Mouse (Mus musculus) spleen, postnatal 10 days (tissue): ENCODE measurements around the gene Cct4.

ENCODE experiments used
- DNase-seq, 2 experiments: peaks; one replicate each; pipeline ENCODE4 v3.0.0; 2021 to 2022; ENCODE audit warnings: low spot score in 2 of 2

The Cct4 gene

DNA sequence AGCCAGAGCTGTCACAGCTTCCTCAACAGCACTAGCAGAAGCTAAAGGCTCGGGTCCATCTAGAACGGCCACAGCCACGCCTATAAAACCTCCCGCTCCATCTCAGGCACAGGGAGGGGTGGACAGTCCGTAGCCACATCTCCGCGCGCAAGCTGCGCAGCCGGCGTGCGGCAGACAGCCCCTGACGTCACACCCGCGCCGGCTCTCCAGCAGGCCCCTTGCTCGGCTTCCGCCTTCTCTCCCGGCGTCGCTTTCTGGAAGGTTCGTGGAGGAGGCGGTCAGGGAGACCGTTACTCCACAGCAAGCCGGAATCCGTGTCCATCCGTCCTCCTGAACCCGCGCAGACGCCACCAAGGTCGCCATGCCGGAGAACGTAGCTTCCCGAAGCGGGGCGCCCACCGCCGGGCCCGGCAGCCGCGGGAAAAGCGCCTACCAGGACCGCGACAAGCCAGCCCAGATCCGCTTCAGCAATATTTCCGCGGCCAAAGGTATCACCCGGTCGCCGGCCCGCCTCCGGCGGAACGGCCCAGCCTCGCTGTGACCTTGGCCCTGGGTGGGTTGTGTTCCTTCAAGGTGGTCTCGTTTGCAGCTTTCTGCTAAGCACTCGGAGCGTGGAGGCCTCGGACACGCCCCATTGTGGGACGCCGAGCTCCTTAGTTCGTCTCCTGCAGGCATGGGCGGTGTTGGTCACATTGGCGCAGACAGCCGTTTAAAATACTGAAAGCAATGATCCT lies at the start of gene Cct4:
Cct4 (plus strand) TSS at position 127 of the 734 bp plus-strand sequence.
- DNase-seq, result peak; percentile 91 to 94

DNA sequence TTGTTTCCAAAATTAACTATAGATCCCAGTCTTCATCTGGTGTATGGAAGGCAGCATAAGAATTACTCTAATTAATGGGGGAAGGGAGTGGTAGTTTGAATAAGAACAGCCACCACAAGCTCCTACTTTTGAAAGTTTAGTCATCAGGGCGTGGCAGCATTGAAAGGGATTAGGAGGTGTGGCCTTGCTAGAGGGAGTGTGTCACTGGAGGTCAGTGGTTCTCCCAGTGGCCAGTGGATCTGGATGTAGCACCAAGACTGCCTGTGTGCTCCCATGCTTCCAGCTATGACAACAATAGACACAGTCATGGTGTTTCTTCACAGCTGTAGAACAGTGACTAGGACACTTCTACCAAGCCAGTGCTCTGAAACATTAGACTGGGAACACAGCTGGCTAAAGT lies 41.2 kb upstream of the Cct4 start:
- no peak for DNase-seq

DNA sequence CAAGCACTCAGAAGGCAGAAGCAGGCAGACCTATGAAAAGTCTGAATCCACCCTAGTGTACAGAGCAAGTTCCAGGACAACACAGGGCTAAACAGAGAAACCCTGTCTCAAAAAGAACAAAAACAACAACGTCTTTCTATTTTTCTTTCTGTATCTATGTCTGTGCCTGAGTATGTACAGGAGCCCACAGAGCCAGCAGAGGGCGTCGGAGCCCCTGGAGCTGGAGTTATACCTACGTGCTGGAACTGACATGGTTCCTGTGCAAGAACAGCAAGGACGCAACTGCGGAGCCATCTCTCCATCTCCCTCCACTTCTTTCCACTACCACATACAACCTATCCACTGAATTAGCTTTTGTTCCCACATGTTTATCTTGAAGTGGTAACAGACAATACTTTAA lies 40.2 kb upstream of the Cct4 start:
- peak in 1 of 2 experiments; percentile 53 for DNase-seq

DNA sequence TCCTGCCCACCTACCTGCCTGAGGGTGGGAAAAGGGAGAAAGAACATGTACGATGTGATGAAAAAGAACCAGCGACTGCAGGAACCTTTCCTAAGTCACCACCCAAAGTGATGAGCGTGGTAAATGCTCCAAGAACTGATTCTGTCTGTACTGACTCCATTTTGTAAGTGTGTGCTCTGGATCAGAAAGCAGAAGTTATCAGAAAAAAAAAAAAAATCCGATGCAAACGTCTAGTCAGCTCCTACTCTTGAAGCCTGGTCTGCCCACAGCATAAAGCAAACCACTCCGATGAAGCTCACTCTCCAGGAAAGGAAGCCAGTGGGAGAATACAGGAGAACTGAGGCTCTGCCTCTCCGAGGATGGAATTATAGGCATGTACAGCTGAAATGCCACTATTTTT lies 37.7 kb upstream of the Cct4 start:
- DNase-seq, result no peak

DNA sequence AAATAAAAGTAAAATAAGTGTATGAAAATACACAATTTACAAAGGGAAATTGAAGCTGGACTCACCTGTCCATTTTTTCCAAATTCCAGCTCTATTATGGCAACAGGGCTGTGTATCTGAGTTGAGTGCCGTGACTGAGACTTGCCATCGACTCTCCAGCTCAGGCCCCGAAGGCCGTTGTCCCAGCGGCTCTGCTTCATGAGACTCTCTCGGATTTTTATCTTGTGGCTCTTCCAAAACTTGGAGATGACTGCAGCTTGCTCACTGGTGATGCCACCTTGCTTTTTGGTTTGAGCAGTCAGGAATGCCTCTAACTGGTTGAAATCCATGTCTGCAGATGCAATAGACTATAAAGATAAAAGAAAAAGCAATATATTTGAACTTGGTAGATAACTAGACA lies 34.0 kb upstream of the Cct4 start:
- no peak for DNase-seq

DNA sequence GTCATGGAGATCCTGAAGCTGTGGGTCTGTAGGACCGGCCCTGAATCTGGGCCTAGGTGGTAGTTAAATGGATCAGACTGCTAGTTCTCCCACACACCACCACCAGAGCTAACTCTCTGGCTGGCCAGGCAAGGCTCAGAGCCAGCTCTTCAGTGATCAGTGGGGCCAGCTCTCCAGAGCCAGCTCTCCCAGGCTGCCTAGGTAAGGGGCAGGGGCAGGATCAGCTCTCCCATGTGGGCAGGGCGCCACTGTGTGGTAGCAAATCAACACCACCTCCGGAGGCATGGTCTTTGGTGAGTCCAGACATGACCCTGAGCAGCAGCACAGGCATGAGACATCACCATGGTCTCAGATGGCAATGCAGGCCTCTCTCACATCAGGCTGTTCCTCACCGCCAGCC lies 33.5 kb upstream of the Cct4 start:
- peak; percentile 36 to 74 for DNase-seq

DNA sequence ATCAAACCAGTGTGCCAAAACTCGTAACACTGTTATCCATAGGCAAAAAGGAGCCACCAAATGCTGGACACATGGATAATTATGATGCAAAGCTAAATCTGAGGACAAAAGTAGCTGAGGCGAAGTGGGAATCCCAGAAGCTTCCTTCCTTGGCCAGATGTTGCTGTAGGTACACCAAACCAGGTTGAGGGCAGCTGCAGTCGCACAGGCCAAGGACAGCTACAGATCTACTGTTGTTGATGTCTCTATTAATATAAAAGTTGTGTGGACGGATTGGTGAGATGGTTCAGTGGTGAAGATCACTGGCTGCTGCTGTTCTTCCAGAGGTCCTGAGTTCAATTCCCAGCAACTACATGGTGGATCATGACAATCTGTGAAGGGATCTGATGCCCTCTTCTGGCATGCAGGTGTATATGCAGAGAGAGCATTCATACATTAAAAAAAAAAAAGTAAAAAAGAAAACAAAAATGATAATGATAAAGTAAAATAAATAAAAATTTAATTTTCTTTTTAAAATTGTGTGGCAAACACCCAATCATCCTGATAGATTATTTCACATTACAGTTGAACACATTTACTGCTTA lies 32.4 kb upstream of the Cct4 start:
- DNase-seq, result no peak

DNA sequence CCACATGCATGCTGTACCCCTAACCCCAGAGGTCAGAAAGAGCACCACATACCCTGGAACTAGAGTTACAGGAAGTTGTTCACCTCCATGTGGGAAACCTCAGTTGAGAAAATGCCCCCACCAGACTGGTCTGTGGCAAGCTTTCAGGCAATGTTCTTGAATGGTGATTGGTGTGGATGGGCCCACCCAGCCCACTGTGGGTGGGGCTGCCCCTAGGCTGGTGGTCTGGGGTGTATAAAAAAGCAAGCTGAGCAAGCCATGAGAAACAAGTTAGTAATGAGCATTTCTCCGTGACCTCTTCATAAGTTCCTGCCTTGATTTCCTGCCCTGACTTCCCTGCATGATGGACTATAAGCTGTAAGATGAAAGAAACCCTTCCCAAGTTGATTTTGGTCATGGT lies 28.2 kb upstream of the Cct4 start:
- no peak for DNase-seq

DNA sequence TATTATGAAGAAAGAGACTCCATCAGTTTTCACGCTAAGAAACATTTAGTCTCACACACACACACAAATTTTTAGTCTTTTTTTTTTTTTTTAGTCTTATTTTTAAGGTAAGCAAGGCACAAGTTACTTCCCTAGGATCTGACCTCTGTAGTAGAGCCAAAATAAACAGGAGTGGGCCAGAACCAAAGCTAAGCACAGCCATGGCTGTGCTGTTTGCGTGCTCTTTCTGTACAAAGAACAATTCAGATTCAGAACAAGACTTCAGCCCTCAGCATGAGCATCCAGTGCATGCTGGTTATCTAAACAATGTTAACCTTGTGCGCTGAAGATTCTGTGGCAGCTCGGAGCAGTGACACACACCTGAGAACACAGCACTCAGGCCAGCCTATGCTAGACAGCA lies 25.9 kb upstream of the Cct4 start:
- DNase-seq, result no peak

DNA sequence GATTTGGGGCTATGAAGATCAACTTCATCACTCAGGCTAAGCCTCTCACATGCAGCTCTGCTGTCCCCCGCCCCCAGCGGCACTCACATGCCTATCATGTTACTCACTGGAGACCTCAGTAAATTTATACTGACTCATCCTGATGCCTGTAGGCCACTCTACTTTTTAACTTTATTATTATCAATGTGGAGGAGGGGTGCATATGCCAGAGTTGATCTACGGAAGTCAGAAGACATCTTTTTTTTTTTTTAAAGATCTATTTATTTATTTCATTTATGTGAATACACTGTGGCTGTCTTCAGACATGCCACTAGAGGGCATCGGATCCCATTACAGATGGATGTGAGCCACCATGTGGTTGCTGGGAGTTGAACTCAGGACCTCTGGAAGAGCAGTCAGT lies 24.8 kb upstream of the Cct4 start:
- DNase-seq, result no peak

DNA sequence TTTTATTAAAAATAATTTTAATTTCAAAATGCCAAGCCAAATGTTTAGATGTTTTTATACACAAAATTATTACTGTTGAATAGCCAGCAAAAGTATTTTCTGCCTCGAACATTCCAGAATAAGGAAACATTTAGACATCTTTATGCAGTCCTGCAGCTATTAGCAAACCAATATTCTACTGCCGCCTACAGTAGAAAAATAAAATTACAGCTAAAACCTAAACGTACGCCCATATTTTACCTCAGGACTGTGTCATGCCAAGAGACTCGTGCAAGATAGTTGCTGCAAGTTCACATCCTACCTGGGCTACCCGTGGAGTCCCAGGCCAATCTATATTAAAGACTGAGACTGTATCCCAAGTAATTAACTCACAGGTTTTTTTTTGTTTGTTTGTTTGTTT lies 20.8 kb upstream of the Cct4 start:
- DNase-seq, result no peak

DNA sequence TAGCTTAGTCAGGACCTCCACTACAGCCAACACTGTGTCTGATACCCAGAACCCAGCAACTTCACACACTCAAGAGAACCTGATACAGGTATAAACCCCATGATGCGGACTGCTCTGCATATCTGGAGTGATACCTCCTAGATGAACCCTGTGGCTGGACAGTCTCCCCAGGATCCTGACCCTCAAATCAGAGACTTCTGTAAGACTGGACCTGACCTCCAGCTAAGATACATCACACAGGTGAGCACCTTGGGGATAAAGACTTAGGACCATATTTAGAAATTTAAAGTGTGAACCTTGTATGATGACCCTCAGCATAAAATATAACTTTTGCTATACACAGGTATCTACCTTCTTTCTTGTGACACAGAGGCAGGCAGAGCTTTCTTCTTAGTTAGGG lies 19.8 kb upstream of the Cct4 start:
- DNase-seq, result no peak

DNA sequence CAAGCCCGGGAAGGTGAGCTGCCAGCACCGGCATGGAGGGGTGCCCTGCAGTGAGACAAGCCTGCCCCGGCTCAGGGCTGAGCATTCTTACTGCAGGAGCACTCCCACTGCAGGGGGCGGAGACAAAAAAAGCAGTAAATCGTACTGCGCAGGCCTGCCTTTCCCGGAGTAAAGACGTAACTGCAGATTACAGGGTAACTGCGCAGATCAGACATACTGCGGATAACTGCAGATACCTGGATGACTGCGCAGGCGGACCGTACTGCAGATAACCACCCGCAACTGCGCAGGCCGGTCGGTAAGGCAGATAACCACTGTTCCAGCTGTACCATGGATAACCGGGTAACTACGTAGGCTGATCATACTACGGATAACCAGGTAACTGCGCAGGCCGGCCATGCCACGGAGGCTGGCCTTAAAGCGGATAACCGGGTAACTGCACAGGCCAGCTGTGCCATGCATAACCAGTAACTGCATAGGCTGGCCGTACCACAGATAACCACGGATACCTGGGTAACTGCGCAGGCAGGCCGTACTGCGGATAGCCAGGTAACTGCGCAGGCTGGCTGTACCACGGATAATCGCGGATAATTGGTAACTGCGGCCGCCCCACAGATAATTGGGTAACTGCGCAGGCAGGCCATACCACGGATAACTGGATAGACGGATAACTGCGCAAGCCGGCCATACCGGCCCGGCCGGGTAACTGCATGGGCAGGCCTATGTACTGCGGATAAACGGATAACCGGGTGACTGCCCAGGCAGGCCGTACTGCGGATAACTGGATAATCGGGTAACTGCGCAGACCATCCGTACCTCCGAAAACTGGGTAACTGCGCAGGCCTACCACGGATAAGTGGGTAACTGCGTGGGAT lies 18.2 kb upstream of the Cct4 start, which contains the start of gene Zrsr1:
Zrsr1 (plus strand) TSS at position 171 of the 875 bp plus-strand sequence.
- DNase-seq, result peak; percentile 55 to 69

DNA sequence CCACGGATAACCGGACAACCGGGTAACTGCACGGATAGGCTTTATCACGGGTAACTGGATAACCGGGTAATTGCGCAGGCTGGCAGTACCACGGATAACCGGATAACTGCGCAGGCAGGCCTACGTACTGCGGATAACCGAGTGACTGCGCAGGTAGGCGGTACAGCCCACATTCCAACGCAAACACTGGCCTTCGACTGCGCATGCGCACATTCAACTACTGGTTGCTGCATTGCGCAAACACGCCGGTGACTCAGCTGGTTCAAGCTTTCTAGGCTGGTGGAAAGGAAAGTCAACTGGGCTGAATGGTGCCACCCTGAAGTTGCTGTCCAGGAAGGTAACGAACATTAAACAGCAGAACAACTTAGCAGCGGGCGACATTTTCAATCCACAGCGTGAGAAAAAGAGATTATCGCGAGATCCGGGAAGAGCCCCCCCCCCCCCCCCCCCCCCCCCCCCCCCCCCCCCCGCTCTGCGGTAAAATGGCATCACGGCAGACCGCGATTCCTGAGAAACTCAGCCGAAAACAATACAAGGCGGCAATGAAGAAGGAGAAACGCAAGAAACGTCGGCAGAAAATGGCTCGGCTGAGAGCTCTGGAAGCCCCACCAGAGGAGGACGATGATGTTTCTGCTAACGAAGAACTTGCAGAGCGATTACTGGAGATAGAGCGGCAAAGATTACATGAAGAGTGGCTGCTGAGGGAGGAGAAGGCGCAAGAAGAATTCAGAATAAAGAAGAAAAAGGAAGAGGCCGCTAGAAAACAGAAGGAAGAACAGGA lies 17.4 kb upstream of the Cct4 start:
- peak; percentile 78 to 89 for DNase-seq

DNA sequence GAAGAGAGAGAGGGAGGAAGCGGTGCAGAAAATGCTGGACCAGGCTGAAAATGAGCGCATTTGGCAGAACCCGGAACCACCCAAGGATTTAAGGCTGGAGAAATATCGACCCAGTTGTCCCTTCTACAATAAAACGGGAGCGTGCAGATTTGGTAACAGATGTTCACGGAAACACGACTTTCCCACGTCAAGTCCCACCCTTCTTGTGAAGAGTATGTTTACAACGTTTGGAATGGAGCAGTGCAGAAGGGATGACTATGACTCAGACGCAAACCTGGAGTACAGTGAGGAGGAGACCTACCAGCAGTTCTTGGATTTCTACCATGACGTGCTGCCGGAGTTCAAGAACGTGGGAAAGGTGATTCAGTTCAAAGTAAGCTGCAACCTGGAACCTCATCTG lies 16.7 kb upstream of the Cct4 start:
- DNase-seq, result no peak

DNA sequence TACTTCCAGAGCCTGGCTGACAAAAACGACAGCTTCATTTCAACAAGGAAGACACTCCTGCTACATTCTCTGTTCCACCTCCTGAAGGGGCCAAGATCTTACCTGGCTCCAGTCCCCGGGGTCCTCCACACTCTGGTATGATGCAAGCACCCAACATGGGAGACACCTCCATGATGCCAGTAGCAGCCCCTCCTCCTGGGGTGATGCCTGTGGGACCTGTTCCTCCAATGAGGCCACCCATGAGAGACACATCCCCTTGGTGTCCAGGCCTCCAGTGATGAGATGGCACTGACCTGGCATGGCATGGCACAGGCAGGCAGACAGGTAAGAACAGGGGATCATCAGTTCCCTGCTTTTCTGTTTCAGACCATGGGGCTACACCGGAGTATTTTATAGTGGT lies 12.1 kb upstream of the Cct4 start:
- peak in 1 of 2 experiments; percentile 9 for DNase-seq

DNA sequence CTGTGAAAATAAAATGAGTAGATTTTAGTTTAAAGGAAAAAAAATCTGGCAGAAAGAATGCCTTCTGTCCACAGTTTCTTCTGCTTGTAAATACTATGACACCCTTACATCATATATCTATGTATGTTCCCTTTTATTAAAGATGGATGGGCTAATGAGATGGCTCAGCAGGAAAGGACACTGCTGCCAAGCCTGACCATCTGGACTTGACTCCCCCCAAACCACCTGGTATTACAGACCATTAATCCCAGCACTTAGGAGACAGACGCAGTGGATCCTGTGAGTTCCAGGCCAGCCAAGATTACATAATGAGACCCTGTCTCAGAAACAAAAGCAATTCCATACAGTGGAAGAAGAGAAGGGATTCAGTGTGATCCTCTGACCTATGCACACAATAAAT lies 11.6 kb upstream of the Cct4 start:
- DNase-seq, result no peak

DNA sequence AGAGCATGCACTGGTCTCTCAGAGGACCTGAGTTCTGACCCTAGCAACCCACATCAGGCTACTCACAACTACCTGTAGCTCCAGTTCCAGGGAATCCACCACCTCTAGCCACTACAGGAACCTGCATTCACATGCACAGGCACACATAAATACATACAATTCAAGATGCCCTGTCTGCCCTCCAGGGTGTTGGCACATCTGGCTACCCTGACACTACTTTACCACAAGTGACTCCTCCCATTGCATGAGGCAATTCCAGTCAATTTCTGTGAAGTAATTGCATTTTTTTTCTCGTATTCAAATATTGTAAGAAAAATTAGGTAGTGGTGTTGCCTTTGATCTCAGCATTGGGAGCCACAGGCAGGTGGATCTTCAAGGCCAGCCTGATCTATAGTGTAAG lies 11.1 kb upstream of the Cct4 start:
- DNase-seq, result peak in 1 of 2 experiments; percentile 7

DNA sequence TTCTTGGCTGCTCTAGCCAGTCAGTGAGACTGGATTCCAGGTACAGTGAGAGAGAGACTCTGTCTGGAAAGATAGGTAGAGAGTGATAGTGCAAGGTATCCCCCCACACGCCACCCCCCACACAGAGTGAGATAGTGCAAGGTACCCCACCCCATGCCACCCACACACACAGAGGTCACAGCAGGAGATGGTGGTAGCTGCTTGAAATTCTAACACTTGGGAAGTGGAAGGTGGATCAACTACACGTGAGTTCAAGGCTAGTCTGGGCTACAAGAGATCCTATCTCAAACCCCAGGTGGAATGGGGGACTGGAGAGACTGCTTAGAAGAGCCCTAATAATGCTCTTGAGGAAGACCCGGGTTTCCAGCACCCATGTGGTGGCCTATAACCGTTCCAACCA lies 9.3 kb upstream of the Cct4 start:
- DNase-seq, result peak in 1 of 2 experiments; percentile 13

DNA sequence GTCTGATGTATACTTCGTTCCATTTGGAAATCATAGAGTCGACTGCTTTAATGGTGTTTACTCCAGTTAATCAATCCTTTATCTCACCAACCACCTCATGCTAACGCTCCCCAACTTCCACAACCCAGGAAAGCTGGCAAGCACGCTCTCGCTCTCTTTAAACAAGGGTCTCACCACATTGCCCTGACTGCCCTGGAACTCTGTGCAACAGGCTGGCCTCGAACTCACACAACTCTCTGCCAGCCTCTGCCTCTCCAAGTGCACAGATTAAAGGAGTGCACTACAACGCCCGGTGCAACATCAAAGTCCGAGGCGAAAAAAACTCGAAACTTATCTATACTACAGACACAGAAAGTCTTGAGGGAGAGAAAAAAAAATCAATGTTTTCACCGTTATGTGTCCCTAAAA lies 8.8 kb upstream of the Cct4 start:
- peak; percentile 39 to 52 for DNase-seq

DNA sequence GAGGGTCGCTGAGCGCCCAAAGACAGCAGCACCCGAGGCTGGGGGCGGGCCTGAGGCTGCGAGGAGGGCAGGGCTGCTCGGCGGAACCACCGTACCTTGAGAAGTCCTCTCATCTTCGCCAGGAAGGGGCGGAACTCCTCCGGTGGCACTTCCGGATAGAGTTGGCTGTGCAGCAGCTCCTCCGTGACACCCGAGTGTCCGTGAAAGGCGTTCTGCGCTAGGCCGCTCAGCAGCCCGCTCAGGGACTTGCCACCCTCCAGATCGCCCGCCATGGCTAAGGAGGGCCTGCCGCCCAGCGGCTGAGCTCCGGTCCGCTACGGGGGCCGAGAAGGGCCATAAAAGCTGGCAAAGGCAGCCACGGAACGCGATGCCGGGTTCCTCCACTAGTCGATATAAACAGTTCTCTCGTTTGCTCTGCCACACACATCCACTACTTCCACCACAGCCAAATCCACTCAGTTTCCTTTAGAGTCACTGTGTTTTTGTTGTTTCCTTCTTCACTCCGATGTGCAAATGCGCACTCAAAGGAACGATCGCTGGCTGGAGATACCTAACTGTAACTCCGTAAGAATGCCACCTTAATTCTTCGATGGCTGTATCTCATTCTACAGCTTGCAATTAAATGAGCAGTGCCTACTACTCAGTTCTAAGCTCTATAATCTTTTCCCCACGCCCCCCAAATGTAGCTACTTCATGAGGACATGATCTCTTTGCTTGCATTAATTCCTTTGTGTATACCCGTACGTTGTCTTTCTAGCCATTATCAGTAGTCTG lies 8.1 kb upstream of the Cct4 start, which contains the start of the genes Gm28048 and Commd1:
Gm28048 (minus strand) TSS at position 107 of the 774 bp plus-strand sequence.
Commd1 (minus strand) TSS at position 399 of the 774 bp plus-strand sequence.
- peak; percentile 99 for DNase-seq
